Mouse (Mus musculus) neutrophil, adult 5-6 weeks (primary cell): Measurements from ENCODE around the gene Fuk. TPM values are rescaled to one million over a fixed set of nuclear protein-coding genes. Genes with fewer than 3 reads are reported as not detected.
A peak's percentile ranks its signal among the peaks of the same experiment; 100 is the strongest.
"Not testable (repeated sequence)": the region's sequence is repeated elsewhere in the genome, so short reads cannot be mapped to it uniquely, and the experiment has no call there.

ENCODE experiments used
- ATAC-seq: fragments of 151-379, 151-347 bp; 2 replicates; pipeline ENCODE4 v1.8.0; 2017; ENCODE audit warnings: mild to moderate bottlenecking, moderate TSS enrichment; ENCODE audit not compliant: insufficient number of reproducible peaks, poor library complexity, low FRiP score, severe bottlenecking; ENCODE audit errors: extremely low read depth
- total RNA-seq: library from RNA; stranded (forward); fragments of 200-1000 nt; gene quantifications from 2 replicates; pipeline ENCODE4 v1.2.3, GENCODE M21; 2017

The Fuk gene
- 9.3 and 9.8 TPM in 2 replicates for total RNA-seq

GRCm38 (mm10) chr8:110901839-110902578 lies at the start of gene Fuk:
Gene Fuk (minus strand): TSS chr8:110902488.
- ATAC-seq: peak; percentile 84

- peak; percentile 59; the same call in 1 of the 2 replicates for ATAC-seq
These were observed 47.8 kb upstream of the Fuk start for GRCm38 (mm10) chr8:110950065-110950484.

GRCm38 (mm10) chr8:110945716-110946115 lies 43.4 kb upstream of the Fuk start:
- no peak for ATAC-seq

GRCm38 (mm10) chr8:110944276-110944876 lies 42.1 kb upstream of the Fuk start:
- peak; percentile 54; the same call in 1 of the 2 replicates for ATAC-seq

- no peak for ATAC-seq
These were observed 39.2 kb upstream of the Fuk start for GRCm38 (mm10) chr8:110941453-110941948.

GRCm38 (mm10) chr8:110940682-110941452 lies 38.6 kb upstream of the Fuk start:
- ATAC-seq: no peak

GRCm38 (mm10) chr8:110938882-110939589 lies 36.7 kb upstream of the Fuk start:
- ATAC-seq: peak; percentile 34; the same call in 1 of the 2 replicates

GRCm38 (mm10) chr8:110936217-110936616 lies 33.9 kb upstream of the Fuk start:
- no peak for ATAC-seq

- ATAC-seq: no peak
These were observed 31.0 kb upstream of the Fuk start for GRCm38 (mm10) chr8:110933272-110933671.

GRCm38 (mm10) chr8:110932444-110932843 lies 30.2 kb upstream of the Fuk start:
- no peak for ATAC-seq

- ATAC-seq: no peak
These were observed 29.1 kb upstream of the Fuk start for GRCm38 (mm10) chr8:110931176-110931939.

- ATAC-seq: not testable (repeated sequence)
These were observed 27.4 kb upstream of the Fuk start for GRCm38 (mm10) chr8:110929672-110930071.

- ATAC-seq: no peak
These were observed 26.8 kb upstream of the Fuk start for GRCm38 (mm10) chr8:110929066-110929465.

GRCm38 (mm10) chr8:110928435-110928834 lies 26.1 kb upstream of the Fuk start:
- ATAC-seq: no peak

- no peak for ATAC-seq
These were observed 24.4 kb upstream of the Fuk start for GRCm38 (mm10) chr8:110926690-110927089.

- no peak for ATAC-seq
These were observed 23.4 kb upstream of the Fuk start for GRCm38 (mm10) chr8:110925691-110926140.

- no peak for ATAC-seq
These were observed 19.4 kb upstream of the Fuk start for GRCm38 (mm10) chr8:110921492-110922230.
